Mouse (Mus musculus) neural tube, embryonic 11.5 days (tissue): ENCODE results near the gene Ephb1. TPM values are rescaled to one million over a fixed set of nuclear protein-coding genes. Genes with fewer than 3 reads are reported as not detected.
A peak's percentile ranks its signal among the peaks of the same experiment; 100 is the strongest.

Experiments
- ATAC-seq: fragments of 200-750 bp; cut with Nextera tagmentation; 2 replicates; pipeline ENCODE4 v1.8.0; 2017; ENCODE audit warnings: moderate number of reproducible peaks, mild to moderate bottlenecking, moderate TSS enrichment, moderate library complexity; ENCODE audit not compliant: insufficient read depth, low FRiP score, low TSS enrichment
- DNase-seq: peaks from one replicate; pipeline ENCODE4 v3.0.0-alpha.2; 2015; ENCODE audit warnings: low spot score
- H3K27ac ChIP-seq: fragments of 300-500 bp; sonication (generic); 2 replicates; pipeline ENCODE4 v1.5.1; 2014; ENCODE audit warnings: low read depth, mild to moderate bottlenecking, low read length
- H3K27me3 ChIP-seq: fragments of 300-500 bp; sonication (generic); 2 replicates; pipeline ENCODE4 v1.6.1; 2014; ENCODE audit warnings: mild to moderate bottlenecking, low read length, mixed read lengths; ENCODE audit not compliant: control insufficient read depth, insufficient read depth
- H3K36me3 ChIP-seq: fragments of 300-500 bp; sonication (generic); 2 replicates; pipeline ENCODE4 v1.6.1; 2014; ENCODE audit warnings: mild to moderate bottlenecking, low read length, moderate library complexity, mixed read lengths; ENCODE audit not compliant: control insufficient read depth, insufficient read depth
- H3K4me1 ChIP-seq: fragments of 300-500 bp; sonication (generic); 2 replicates; pipeline ENCODE4 v1.6.1; 2014; ENCODE audit warnings: low read length, mixed read lengths; ENCODE audit not compliant: control insufficient read depth, insufficient read depth
- H3K4me2 ChIP-seq: fragments of 300-500 bp; sonication (generic); 2 replicates; pipeline ENCODE4 v1.6.1; 2014; ENCODE audit warnings: low read depth, mild to moderate bottlenecking, moderate library complexity
- H3K4me3 ChIP-seq: fragments of 300-500 bp; sonication (generic); 2 replicates; pipeline ENCODE4 v1.5.1; 2014; ENCODE audit warnings: low read depth, low read length
- H3K9ac ChIP-seq: fragments of 300-500 bp; sonication (generic); 2 replicates; pipeline ENCODE4 v1.6.1; 2014; ENCODE audit warnings: mild to moderate bottlenecking, low read length
- H3K9me3 ChIP-seq: fragments of 300-500 bp; sonication (generic); 2 replicates; pipeline ENCODE4 v1.6.1; 2016; ENCODE audit warnings: low read length; ENCODE audit not compliant: control insufficient read depth
- whole genome bisulfite sequencing: fragments of 180-500 bp; shearing (Covaris S2); extraction: QIAGEN DNeasy Blood & Tissue Kit; methylation state at CpG from one replicate; pipeline ENCODE4 v1.1.7; 2014; 5-methylcytosine and 5-hydroxymethylcytosine counted together
- polyA plus RNA-seq: library from polyadenylated mRNA; unstranded; fragments of >200 nt; fragmentation: Nextera tagmentation; extraction: Ambion mirVana; gene quantifications from 2 replicates; pipeline ENCODE4 v1.2.1, GENCODE M21; 2014

Gene Ephb1
- polyA plus RNA-seq, 1 experiment from 2014 or later, result 11.2 TPM

DNA sequence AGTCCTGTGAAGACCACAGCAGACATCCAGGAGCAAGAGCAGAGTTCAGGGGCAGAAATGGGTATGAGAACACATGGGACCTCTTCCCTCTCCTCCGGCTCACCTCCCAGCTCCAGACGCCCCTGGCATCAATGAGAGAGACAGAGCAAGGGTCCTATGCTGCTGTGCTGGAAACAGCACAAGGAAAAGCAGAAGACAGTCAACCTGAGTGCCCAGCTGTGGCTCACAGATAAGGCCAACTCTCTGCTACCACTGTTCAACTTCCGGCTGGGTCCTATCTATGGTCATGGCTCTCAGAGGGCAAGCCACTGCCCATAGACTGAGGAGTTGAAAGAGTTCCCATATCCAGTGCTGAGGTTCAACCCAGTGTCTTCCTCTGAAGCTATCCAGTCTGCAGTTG lies 7.7 kb downstream of the Ephb1 start:
- no peak for DNase-seq
- ATAC-seq, result no peak
- Histone ChIP-seq H3K4me1 (no peaks in the 10 kb centered on the region), H3K27me3 (peaks cover 13% of the 10 kb centered on the region), H3K4me2 (no peak overlapping the region), H3K9me3 (no peaks in the 10 kb centered on the region), H3K9ac (no peak overlapping the region), H3K36me3 (no peaks in the 10 kb centered on the region), H3K4me3 (no peak overlapping the region), H3K27ac (no peak overlapping the region)
- 78% methylated on average over 3 of the region's 3 CpGs for WGBS

DNA sequence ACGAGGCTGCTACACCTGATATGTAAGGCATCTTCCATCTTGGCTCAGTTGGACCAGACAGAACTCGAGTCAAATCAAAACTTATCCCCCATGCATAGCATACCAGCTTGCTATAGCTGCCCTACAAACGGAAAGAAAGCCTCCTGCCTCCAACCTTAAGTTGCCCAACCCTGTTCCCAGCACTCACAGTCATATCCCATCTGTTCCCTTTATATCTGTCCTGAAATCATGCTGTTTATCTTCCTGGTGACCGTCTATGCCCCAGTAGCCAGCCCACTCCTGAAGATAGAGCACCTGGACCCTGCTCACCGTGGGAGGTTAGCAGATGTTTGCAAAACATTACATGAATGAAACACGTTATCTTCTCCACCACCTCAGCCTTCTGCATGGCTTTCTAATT lies 9.0 kb downstream of the Ephb1 start:
- WGBS, result 76% methylated on average over 6 of the region's 6 CpGs
- no peak for ATAC-seq
- DNase-seq, result no peak
- Histone ChIP-seq H3K27me3 (no peaks in the 10 kb centered on the region; the same call in 1 of the 2 replicates), H3K9me3 (no peaks in the 10 kb centered on the region), H3K36me3 (no peaks in the 10 kb centered on the region), H3K9ac (no peak overlapping the region), H3K4me2 (no peak overlapping the region), H3K4me1 (no peaks in the 10 kb centered on the region), H3K4me3 (no peak overlapping the region), H3K27ac (no peak overlapping the region)

DNA sequence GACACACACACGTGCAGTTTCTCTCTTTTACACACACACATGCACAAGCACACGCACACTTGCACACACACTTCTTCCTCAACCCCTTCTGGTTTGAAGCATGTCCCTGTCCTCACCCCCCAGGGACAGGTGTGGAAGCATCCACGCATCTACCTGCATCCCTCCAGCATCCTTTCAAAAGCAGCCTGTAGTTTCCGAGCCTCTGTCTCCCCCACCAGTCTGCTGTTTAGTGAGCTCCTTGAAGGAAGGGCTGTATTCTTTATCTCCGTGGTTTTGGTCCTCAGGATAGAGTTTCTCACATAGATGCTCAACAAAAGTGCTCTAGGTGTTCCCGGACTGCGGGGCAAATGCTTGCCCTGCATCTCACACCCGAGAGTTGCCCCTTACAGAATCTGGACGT lies 9.4 kb downstream of the Ephb1 start:
- ATAC-seq, result no peak
- Histone ChIP-seq H3K36me3 (no peaks in the 10 kb centered on the region), H3K4me3 (no peak overlapping the region), H3K27me3 (no peaks in the 10 kb centered on the region), H3K4me1 (no peaks in the 10 kb centered on the region), H3K4me2 (no peak overlapping the region), H3K9me3 (no peaks in the 10 kb centered on the region), H3K27ac (no peak overlapping the region), H3K9ac (no peak overlapping the region)
- WGBS, result 81% methylated on average over 9 of the region's 9 CpGs
- DNase-seq, result no peak

DNA sequence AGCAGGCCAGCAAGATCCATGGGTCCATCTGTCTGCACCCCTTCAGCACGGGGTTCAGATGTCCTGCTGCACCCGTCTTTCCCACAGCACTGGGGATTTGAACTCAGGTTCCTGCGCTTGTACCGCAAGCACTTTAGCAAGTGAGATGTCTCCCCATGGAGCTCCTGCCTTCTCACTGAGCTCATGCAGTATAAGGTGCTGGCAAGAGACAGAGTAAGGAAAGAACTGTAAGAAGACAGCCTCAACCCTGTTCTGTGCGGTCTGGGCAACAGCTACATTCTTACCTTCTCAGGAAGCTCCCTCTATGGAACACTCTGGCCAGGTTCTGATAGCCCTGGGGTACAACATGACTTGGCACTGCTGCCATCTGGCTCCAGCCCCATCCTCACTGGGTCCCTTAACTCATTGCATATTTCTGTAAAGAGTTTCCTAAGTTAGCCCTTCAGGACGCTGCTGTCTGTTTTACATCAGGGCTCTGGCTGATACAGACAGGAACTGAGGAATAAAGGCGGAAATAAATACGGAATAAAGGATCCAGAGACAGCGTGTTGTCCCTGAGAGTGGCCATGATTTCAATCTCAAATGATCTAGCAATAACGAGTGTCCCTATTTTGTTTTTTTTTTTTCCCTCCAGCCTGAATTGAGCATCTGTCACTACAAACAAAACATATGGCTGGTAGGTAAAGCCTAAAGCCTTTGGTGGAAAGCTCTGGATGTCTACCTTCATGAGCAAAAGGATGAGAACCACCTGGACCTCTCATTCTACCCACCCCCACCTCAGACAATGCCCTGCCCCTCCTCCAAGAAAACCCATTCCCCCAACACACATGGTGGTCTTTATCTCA lies 10.2 kb downstream of the Ephb1 start:
- H3K36me3 ChIP-seq, result no peaks in the 10 kb centered on the region
- no peak for ATAC-seq
- no peak for DNase-seq
- no peak overlapping the region for H3K27ac ChIP-seq
- no peak overlapping the region for H3K4me2 ChIP-seq
- H3K27me3 ChIP-seq, result no peaks in the 10 kb centered on the region
- WGBS, result 86% methylated on average over 10 of the region's 10 CpGs
- no peaks in the 10 kb centered on the region for H3K9me3 ChIP-seq
- H3K4me1 ChIP-seq, result no peaks in the 10 kb centered on the region
- H3K9ac ChIP-seq, result no peak overlapping the region
- H3K4me3 ChIP-seq, result no peak overlapping the region

DNA sequence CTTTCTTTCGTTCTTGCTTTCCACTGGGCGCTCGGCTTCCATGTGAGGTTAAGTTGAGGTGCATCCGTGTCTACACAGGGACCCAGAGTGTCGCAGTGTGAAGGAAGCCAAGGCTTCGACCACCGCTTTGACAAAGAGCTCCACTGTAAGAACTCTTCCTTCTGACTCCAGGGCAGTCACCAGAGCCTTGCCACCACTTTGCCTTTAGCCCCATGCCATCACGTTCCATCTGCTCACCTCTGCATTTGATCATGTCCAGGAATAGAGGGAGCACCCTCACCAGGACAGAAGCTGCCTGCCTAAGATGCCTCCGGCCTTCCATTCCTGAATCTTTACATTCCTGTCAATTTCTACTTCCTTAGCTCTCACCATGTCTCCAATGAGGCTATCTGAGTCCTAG lies 11.4 kb downstream of the Ephb1 start:
- ATAC-seq, result no peak
- Histone ChIP-seq H3K4me2 (no peak overlapping the region), H3K4me3 (no peak overlapping the region), H3K27ac (no peak overlapping the region), H3K4me1 (no peaks in the 10 kb centered on the region), H3K27me3 (no peaks in the 10 kb centered on the region), H3K9ac (no peak overlapping the region), H3K36me3 (no peaks in the 10 kb centered on the region), H3K9me3 (no peaks in the 10 kb centered on the region)
- WGBS, result 93% methylated on average over 9 of the region's 9 CpGs
- no peak for DNase-seq

DNA sequence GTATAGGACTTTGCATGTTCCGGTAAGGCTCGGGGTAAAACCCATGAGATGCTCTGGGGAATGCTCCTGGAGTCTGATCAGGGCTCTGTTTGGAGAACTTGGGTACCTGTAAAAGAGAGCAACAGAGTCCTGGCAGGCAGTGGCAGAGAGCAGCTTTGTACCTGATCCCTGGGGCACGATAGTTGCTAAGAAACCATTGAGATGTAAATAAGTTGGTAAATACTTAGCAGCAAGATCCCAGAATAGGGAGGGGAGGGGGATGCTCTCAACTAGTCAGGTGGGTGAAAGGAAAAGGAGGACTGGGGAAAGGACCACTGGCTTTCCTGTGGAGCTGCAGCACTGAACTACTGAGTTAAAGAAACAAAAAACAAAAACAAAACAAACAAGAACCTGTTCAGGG lies 12.5 kb downstream of the Ephb1 start:
- no peak overlapping the region for H3K4me2 ChIP-seq

DNA sequence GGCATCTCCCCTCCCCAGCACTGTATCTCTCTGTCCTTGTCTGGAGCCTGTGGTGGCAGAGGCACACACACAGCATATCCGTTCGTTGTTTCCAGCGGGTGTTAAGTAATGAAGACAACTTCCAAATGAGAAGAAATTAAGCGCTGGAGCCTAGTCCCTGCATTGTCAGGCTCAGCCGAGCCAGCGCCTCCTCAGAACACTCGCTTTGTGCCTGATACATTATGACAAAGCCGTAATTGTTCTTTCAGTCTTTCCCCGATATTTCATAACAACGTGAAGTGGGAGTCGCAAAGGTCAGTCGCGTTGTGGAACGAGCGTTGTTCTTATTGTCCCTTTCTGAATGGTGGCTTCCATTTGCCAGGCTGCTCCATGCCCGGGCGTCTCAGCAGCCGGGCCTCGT lies 13.7 kb downstream of the Ephb1 start:
- Histone ChIP-seq H3K9ac (no peak overlapping the region), H3K4me1 (no peaks in the 10 kb centered on the region), H3K27ac (no peak overlapping the region), H3K4me3 (no peak overlapping the region), H3K9me3 (no peaks in the 10 kb centered on the region), H3K4me2 (no peak overlapping the region), H3K27me3 (no peaks in the 10 kb centered on the region), H3K36me3 (no peaks in the 10 kb centered on the region)
- DNase-seq (peak; percentile 8), ATAC-seq (no peak)
- 78% methylated on average over 19 of the region's 19 CpGs for WGBS

More for the DNA sequence above, 12.5 kb downstream of the Ephb1 start:
- no peaks in the 10 kb centered on the region for H3K4me1 ChIP-seq
- no peaks in the 10 kb centered on the region for H3K27me3 ChIP-seq
- H3K4me3 ChIP-seq, result no peak overlapping the region
- 49% methylated on average over 3 of the region's 3 CpGs for WGBS
- no peaks in the 10 kb centered on the region for H3K36me3 ChIP-seq
- no peak overlapping the region for H3K9ac ChIP-seq
- no peaks in the 10 kb centered on the region for H3K9me3 ChIP-seq
- no peak for ATAC-seq
- no peak overlapping the region for H3K27ac ChIP-seq
- no peak for DNase-seq

DNA sequence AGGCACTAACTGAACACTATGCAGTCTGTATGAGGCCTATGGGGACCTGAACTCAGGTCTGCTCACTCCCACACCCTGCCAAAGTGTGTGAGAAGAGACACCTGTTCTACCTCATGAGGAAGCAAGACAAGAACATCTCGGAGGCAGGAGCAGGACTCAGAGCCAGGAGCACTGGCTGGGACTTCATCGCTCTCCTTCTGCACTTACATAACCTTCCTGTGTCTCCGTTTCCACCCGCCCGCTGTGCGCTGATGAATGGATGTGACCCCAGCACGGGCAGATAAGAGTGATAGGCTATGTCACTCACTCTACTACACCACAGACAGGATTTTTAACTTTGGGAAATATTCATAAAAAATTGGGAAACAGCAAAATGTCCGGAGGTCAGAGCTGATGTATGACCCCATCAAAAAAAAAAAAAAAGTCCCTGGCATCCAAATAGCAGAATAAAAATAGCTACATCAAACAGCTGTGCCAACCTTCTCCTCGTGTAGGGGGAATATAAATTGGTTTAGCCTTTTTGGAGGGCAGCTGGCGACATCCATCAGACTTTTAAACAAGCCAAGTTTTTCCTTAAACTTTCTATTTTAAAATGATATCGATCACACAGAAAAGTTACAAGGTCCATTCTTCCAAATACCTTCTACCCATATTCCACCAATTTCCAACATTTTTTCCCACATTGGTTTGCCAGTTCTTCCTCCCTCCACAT lies 18.8 kb downstream of the Ephb1 start:
- Histone ChIP-seq H3K27me3 (no peaks in the 10 kb centered on the region), H3K4me1 (no peaks in the 10 kb centered on the region), H3K27ac (no peak overlapping the region), H3K4me3 (no peak overlapping the region), H3K9me3 (no peaks in the 10 kb centered on the region), H3K9ac (no peak overlapping the region), H3K4me2 (no peak overlapping the region), H3K36me3 (no peaks in the 10 kb centered on the region)
- ATAC-seq (no peak), DNase-seq (no peak)
- WGBS, result 92% methylated on average over 11 of the region's 11 CpGs
